Mouse (Mus musculus) lung, postnatal 0 days (tissue): ENCODE measurements around the gene Zfp36l1.

Source experiments
- CTCF ChIP-seq: IDR thresholded peaks from 2 replicates; pipeline ENCODE4 v1.5.1; 2016; ENCODE audit warnings: antibody characterized with exemption, mild to moderate bottlenecking
- EP300 ChIP-seq: IDR thresholded peaks from 2 replicates; pipeline ENCODE4 v1.6.1; 2016; ENCODE audit warnings: antibody characterized with exemption, mild to moderate bottlenecking, control low read depth

DNA sequence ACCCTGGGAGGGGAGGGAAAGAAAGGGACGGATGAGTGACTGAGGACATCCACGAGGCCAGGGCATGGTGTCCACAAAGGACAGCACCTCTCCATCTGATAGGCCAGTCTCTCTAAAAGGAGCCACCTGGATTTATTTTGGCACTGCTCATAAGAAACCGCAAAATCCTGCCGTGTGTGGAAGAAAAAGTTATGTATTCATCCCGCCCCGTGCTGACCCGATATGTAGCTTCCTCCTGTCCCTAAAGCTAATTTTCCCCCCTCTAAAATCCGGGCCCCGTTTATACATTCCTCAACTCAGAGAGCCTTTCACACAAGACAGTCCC is 2.3 kb downstream of the Zfp36l1 start:
- TF ChIP-seq EP300 = no peak
- no peak for TF ChIP-seq CTCF
